Mouse (Mus musculus): ENCODE measurements around the gene Ppp1ca. TPM values are rescaled to one million over a fixed set of nuclear protein-coding genes. Genes with fewer than 3 reads are reported as not detected.

The Ppp1ca gene
- total and polyA plus RNA-seq, 3 experiments: 342 to 514 (median 392) TPM

- DNase-seq: no peak
Observed at GRCm38 (mm10) chr19:4232186-4232572, 40.3 kb downstream of the Ppp1ca start.

DNA sequence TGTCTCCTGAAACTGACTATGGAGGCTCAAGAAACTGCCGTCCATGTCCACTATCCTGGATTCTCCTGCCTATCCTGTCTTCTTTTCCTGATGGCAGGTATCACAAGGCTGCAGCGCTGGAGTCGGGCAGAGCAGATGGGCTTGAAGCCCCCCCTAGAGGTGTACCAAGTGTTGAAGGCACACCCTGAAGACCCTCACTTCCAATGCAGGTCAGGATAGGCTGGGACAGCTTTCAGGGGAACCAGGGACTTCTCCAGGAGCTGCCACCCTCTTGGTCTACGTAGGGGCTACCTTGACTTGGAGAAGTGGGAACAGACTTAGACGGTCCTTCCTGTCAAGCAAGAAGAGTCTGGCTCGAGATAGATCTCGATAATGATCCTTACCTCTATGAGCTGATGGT, 40.8 kb downstream of the Ppp1ca start:
- no peak for DNase-seq

DNA sequence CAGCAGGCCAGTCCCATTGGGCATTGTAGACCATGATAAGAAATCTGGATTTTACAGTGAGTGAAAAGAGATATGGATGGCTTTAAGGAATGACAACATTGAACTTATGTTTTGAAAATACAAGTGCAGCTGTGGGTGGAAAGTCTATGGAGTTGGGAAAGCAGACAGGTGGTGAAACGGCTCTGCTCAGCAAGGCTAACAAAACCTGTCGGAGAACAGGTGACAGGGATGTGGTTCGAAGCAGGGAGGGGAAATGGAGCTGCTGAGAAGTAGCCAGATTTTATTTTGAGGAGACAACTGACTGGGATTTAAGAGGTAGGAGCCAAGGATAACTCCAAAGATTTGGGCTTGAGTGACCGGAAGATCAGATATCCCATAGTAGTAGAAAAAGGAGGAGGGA, 42.7 kb downstream of the Ppp1ca start:
- DNase-seq: no peak

- no peak for DNase-seq
Observed at GRCm38 (mm10) chr19:4240247-4240668, 48.4 kb downstream of the Ppp1ca start.

DNA sequence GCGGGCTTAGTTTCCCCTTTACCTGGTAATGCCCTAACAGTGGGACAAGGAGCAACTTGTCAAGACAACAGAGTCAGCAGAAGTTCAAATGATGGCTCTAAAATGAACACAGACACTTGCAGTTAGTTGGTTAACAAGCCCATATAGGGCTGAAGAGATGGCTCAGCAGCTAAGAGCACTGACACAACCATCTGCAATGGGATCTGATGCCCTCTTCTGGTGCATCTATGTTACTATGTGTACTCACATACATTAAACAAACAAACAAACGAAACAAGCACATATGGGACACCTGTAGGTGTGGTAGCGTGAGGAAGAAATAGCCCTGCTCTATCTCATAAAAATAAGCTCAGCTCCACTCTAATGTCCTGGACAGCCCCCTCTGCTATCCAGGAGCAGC, 50.6 kb downstream of the Ppp1ca start:
- no peak for DNase-seq

GRCm38 (mm10) chr19:4244775-4245174, 52.9 kb downstream of the Ppp1ca start:
- no peak for DNase-seq

Small RNA genes within 50 kb of the gene (microRNA-seq; reads per million reads assigned to microRNA genes)
- gene Gm26115: 0 reads per million in 2 experiments

Other genes with a start within 250 kb of the Ppp1ca start
Only the 30 nearest of the 31 such genes appear.
- under 1 TPM; 0.38 to 0.63 TPM for gene Aldh3b3, start 233.4 kb upstream of the Ppp1ca start, total RNA-seq (2021)
- 0.43 and 0.54 TPM in 2 replicates for gene Aldh3b3, start 233.4 kb upstream of the Ppp1ca start, polyA plus RNA-seq (2012; rRNA removed)
- gene Aldh3b2, start 219.7 kb upstream of the Ppp1ca start, total RNA-seq (2021): 10 to 100 TPM; 12.2 to 15.2 TPM
- 4.0 and 7.6 TPM in 2 replicates for gene Aldh3b2, start 219.7 kb upstream of the Ppp1ca start, polyA plus RNA-seq (2012; rRNA removed)
- 10 to 100 TPM; 16.5 to 22.7 TPM for gene Acy3, start 205.5 kb upstream of the Ppp1ca start, total RNA-seq (2021)
- 80.5 and 96.1 TPM in 2 replicates for gene Acy3, start 205.5 kb upstream of the Ppp1ca start, polyA plus RNA-seq (2012; rRNA removed)
- gene Tbx10, start 199.3 kb upstream of the Ppp1ca start, total RNA-seq (2021): not detected
- not detected in 2 replicates for gene Tbx10, start 199.3 kb upstream of the Ppp1ca start, polyA plus RNA-seq (2012; rRNA removed)
- gene Nudt8, start 191.5 kb upstream of the Ppp1ca start, total RNA-seq (2021): 10 to 100 TPM; 25.1 to 27.0 TPM
- gene Nudt8, start 191.5 kb upstream of the Ppp1ca start, polyA plus RNA-seq (2012; rRNA removed): 36.7 and 65.9 TPM in 2 replicates
- gene Gm49405, start 191.4 kb upstream of the Ppp1ca start, total RNA-seq (2021): under 1 TPM; 0.55 to 0.69 TPM
- 1.3 and 2.0 TPM in 2 replicates for gene Gm49405, start 191.4 kb upstream of the Ppp1ca start, polyA plus RNA-seq (2012; rRNA removed)
- 1 to 10 TPM; 1.1 to 1.8 TPM for gene Doc2g, start 188.8 kb upstream of the Ppp1ca start, total RNA-seq (2021)
- 6.2 and 9.3 TPM in 2 replicates for gene Doc2g, start 188.8 kb upstream of the Ppp1ca start, polyA plus RNA-seq (2012; rRNA removed)
- 100 to 1,000 TPM; 260 to 445 TPM for gene Ndufv1, start 179.3 kb upstream of the Ppp1ca start, total RNA-seq (2021)
- 145 and 150 TPM in 2 replicates for gene Ndufv1, start 179.3 kb upstream of the Ppp1ca start, polyA plus RNA-seq (2012; rRNA removed)
- gene Gstp1, start 154.1 kb upstream of the Ppp1ca start, total RNA-seq (2021): 100 to 1,000 TPM; 401 to 452 TPM
- gene Gstp1, start 154.1 kb upstream of the Ppp1ca start, polyA plus RNA-seq (2012; rRNA removed): 752 and 925 TPM in 2 replicates
- 10 to 100 TPM; 57.2 to 61.4 TPM for gene Gstp2, start 146.0 kb upstream of the Ppp1ca start, total RNA-seq (2021)
- gene Gstp2, start 146.0 kb upstream of the Ppp1ca start, polyA plus RNA-seq (2012; rRNA removed): 7.9 and 13.8 TPM in 2 replicates
- 1 to 10 TPM in 1 of 2 experiments, under 1 TPM in 1; 0.62 to 2.3 TPM for gene Gstp3, start 132.5 kb upstream of the Ppp1ca start, total RNA-seq (2021)
- gene Gstp3, start 132.5 kb upstream of the Ppp1ca start, polyA plus RNA-seq (2012; rRNA removed): 0.79 and 0.83 TPM in 2 replicates
- gene Cabp2, start 110.5 kb upstream of the Ppp1ca start, total RNA-seq (2021): not detected
- not detected in 2 replicates for gene Cabp2, start 110.5 kb upstream of the Ppp1ca start, polyA plus RNA-seq (2012; rRNA removed)
- 100 to 1,000 TPM; 128 to 131 TPM for gene Cdk2ap2, start 94.9 kb upstream of the Ppp1ca start, total RNA-seq (2021)
- 339 and 371 TPM in 2 replicates for gene Cdk2ap2, start 94.9 kb upstream of the Ppp1ca start, polyA plus RNA-seq (2012; rRNA removed)
- 10 to 100 TPM; 87.4 to 87.6 TPM for gene Pitpnm1, start 92.1 kb upstream of the Ppp1ca start, total RNA-seq (2021)
- gene Pitpnm1, start 92.1 kb upstream of the Ppp1ca start, polyA plus RNA-seq (2012; rRNA removed): 164 and 171 TPM in 2 replicates
- 100 to 1,000 TPM; 102 to 134 TPM for gene Aip, start 66.2 kb upstream of the Ppp1ca start, total RNA-seq (2021)
- 89.5 and 99.3 TPM in 2 replicates for gene Aip, start 66.2 kb upstream of the Ppp1ca start, polyA plus RNA-seq (2012; rRNA removed)
- under 1 TPM; 0.09 to 0.17 TPM for gene Gpr152, start 52.3 kb upstream of the Ppp1ca start, total RNA-seq (2021)
- gene Gpr152, start 52.3 kb upstream of the Ppp1ca start, polyA plus RNA-seq (2012; rRNA removed): 0.10 and 0.18 TPM in 2 replicates
- under 1 TPM; 0.29 to 0.69 TPM for gene Cabp4, start 48.0 kb upstream of the Ppp1ca start, total RNA-seq (2021)
- 0.12 and 0.26 TPM in 2 replicates for gene Cabp4, start 48.0 kb upstream of the Ppp1ca start, polyA plus RNA-seq (2012; rRNA removed)
- 100 to 1,000 TPM; 154 to 202 TPM for gene Coro1b, start 43.4 kb upstream of the Ppp1ca start, total RNA-seq (2021)
- gene Coro1b, start 43.4 kb upstream of the Ppp1ca start, polyA plus RNA-seq (2012; rRNA removed): 199 and 225 TPM in 2 replicates
- gene Ptprcap, start 38.5 kb upstream of the Ppp1ca start, total RNA-seq (2021): 1 to 10 TPM; 2.5 to 5.7 TPM
- 54.9 and 57.6 TPM in 2 replicates for gene Ptprcap, start 38.5 kb upstream of the Ppp1ca start, polyA plus RNA-seq (2012; rRNA removed)
- gene Rps6kb2, start 28.7 kb upstream of the Ppp1ca start, total RNA-seq (2021): 10 to 100 TPM; 27.6 to 39.5 TPM
- 48.3 and 60.8 TPM in 2 replicates for gene Rps6kb2, start 28.7 kb upstream of the Ppp1ca start, polyA plus RNA-seq (2012; rRNA removed)
- 1 to 10 TPM; 2.9 to 5.8 TPM for gene Carns1, start 16.6 kb upstream of the Ppp1ca start, total RNA-seq (2021)
- gene Carns1, start 16.6 kb upstream of the Ppp1ca start, polyA plus RNA-seq (2012; rRNA removed): 3.8 and 5.1 TPM in 2 replicates
- gene Tbc1d10c, start 781 bp upstream of the Ppp1ca start, total RNA-seq (2021): under 1 TPM in 1 of 2 experiments, not detected in 1; 0.97 TPM
- gene Tbc1d10c, start 781 bp upstream of the Ppp1ca start, polyA plus RNA-seq (2012; rRNA removed): 2.1 and 4.8 TPM in 2 replicates
- gene Rad9a, start 9.6 kb downstream of the Ppp1ca start, total RNA-seq (2021): 10 to 100 TPM in 1 of 2 experiments, 1 to 10 TPM in 1; 6.9 to 12.3 TPM
- 16.4 and 17.2 TPM in 2 replicates for gene Rad9a, start 9.6 kb downstream of the Ppp1ca start, polyA plus RNA-seq (2012; rRNA removed)
- gene Clcf1, start 22.2 kb downstream of the Ppp1ca start, total RNA-seq (2021): 1 to 10 TPM; 5.5 to 9.0 TPM
- 16.3 and 19.3 TPM in 2 replicates for gene Clcf1, start 22.2 kb downstream of the Ppp1ca start, polyA plus RNA-seq (2012; rRNA removed)
- gene AC109138.7, start 22.3 kb downstream of the Ppp1ca start, total RNA-seq (2021): not detected
- not detected in 2 replicates for gene AC109138.7, start 22.3 kb downstream of the Ppp1ca start, polyA plus RNA-seq (2012; rRNA removed)
- 10 to 100 TPM; 41.9 to 52.3 TPM for gene Pold4, start 39.8 kb downstream of the Ppp1ca start, total RNA-seq (2021)
- gene Pold4, start 39.8 kb downstream of the Ppp1ca start, polyA plus RNA-seq (2012; rRNA removed): 112 and 146 TPM in 2 replicates
- gene Ssh3, start 77.1 kb downstream of the Ppp1ca start, total RNA-seq (2021): 10 to 100 TPM; 30.9 to 34.4 TPM
- 67.4 and 86.6 TPM in 2 replicates for gene Ssh3, start 77.1 kb downstream of the Ppp1ca start, polyA plus RNA-seq (2012; rRNA removed)
- gene Ankrd13d, start 91.1 kb downstream of the Ppp1ca start, total RNA-seq (2021): 1 to 10 TPM; 2.5 to 5.7 TPM
- gene Ankrd13d, start 91.1 kb downstream of the Ppp1ca start, polyA plus RNA-seq (2012; rRNA removed): 5.4 and 8.3 TPM in 2 replicates
- gene Grk2, start 114.2 kb downstream of the Ppp1ca start, total RNA-seq (2021): 10 to 100 TPM; 49.1 to 49.7 TPM
- gene Grk2, start 114.2 kb downstream of the Ppp1ca start, polyA plus RNA-seq (2012; rRNA removed): 60.4 and 62.6 TPM in 2 replicates
- gene Kdm2a, start 206.2 kb downstream of the Ppp1ca start, total RNA-seq (2021): 100 to 1,000 TPM in 1 of 2 experiments, 10 to 100 TPM in 1; 81.7 to 155 TPM
- 66.3 and 78.0 TPM in 2 replicates for gene Kdm2a, start 206.2 kb downstream of the Ppp1ca start, polyA plus RNA-seq (2012; rRNA removed)

All from adrenal gland, adult 2 months (tissue).